Mouse (Mus musculus): ENCODE measurements at regions not wholly inside any gene's neighbourhood (a gene's known extent, or its start where the extent isn't known, plus 50 kb on each side); places are given as distances from the start of the nearest gene placed in this dataset.

GRCm38 (mm10) chr2:101206637-101207036, 417.9 kb upstream of the Rag2 start:
- 56% methylated on average over 3 of the region's 3 CpGs for WGBS (ENCODE audit: insufficient replicate concordance)
- Histone ChIP-seq H3K27me3 (no peaks in the 10 kb centered on the region), H3K4me2 (no peak overlapping the region), H3K36me3 (replicated peaks) (no peaks in the 10 kb centered on the region), H3K9ac (no peak overlapping the region), H3K27ac (replicated peaks) (no peak overlapping the region), H3K4me1 (replicated peaks) (no peaks in the 10 kb centered on the region), H3K9me3 (replicated peaks) (no peaks in the 10 kb centered on the region), H3K4me3 (replicated peaks) (no peak overlapping the region)
- no peak for ATAC-seq (ENCODE audit: insufficient read depth)

GRCm38 (mm10) chr2:101209136-101209535, 415.4 kb upstream of the Rag2 start:
- H3K36me3 ChIP-seq (replicated peaks), result no peaks in the 10 kb centered on the region
- 56% methylated on average over 4 of the region's 4 CpGs for WGBS (ENCODE audit: insufficient replicate concordance)
- H3K27ac ChIP-seq (replicated peaks), result no peak overlapping the region

GRCm38 (mm10) chr2:101220759-101221158, 403.8 kb upstream of the Rag2 start:
- no peak overlapping the region for H3K9ac ChIP-seq
- no peaks in the 10 kb centered on the region for H3K4me1 ChIP-seq (replicated peaks)
- H3K9me3 ChIP-seq (replicated peaks), result no peaks in the 10 kb centered on the region
- H3K27ac ChIP-seq (replicated peaks), result no peak overlapping the region
- no peak overlapping the region for H3K4me2 ChIP-seq
- H3K27me3 ChIP-seq, result no peaks in the 10 kb centered on the region
- ATAC-seq (ENCODE audit: insufficient read depth), result no peak
- H3K36me3 ChIP-seq (replicated peaks), result no peaks in the 10 kb centered on the region
- no peak overlapping the region for H3K4me3 ChIP-seq (replicated peaks)

More at GRCm38 (mm10) chr2:101209136-101209535, 415.4 kb upstream of the Rag2 start:
- Histone ChIP-seq H3K4me2 (no peak overlapping the region), H3K9me3 (replicated peaks) (no peaks in the 10 kb centered on the region), H3K4me1 (replicated peaks) (no peaks in the 10 kb centered on the region), H3K27me3 (no peaks in the 10 kb centered on the region), H3K4me3 (replicated peaks) (no peak overlapping the region), H3K9ac (no peak overlapping the region)
- no peak for ATAC-seq (ENCODE audit: insufficient read depth)

GRCm38 (mm10) chr2:101242983-101243382, 381.5 kb upstream of the Rag2 start:
- Histone ChIP-seq H3K4me3 (replicated peaks) (no peak overlapping the region), H3K27ac (replicated peaks) (no peak overlapping the region), H3K4me1 (replicated peaks) (no peaks in the 10 kb centered on the region), H3K9me3 (replicated peaks) (no peaks in the 10 kb centered on the region), H3K27me3 (no peaks in the 10 kb centered on the region), H3K9ac (no peak overlapping the region), H3K36me3 (replicated peaks) (no peaks in the 10 kb centered on the region), H3K4me2 (no peak overlapping the region)
- 53% methylated on average over 3 of the region's 3 CpGs for WGBS (ENCODE audit: insufficient replicate concordance)
- no peak for ATAC-seq (ENCODE audit: insufficient read depth)

- Histone ChIP-seq H3K27me3 (no peaks in the 10 kb centered on the region), H3K4me3 (replicated peaks) (no peak overlapping the region), H3K4me1 (replicated peaks) (no peaks in the 10 kb centered on the region), H3K36me3 (replicated peaks) (no peaks in the 10 kb centered on the region), H3K9me3 (replicated peaks) (no peaks in the 10 kb centered on the region), H3K27ac (replicated peaks) (no peak overlapping the region), H3K9ac (no peak overlapping the region), H3K4me2 (no peak overlapping the region)
- no peak for ATAC-seq (ENCODE audit: insufficient read depth)
- WGBS (ENCODE audit: insufficient replicate concordance), result 58% methylated on average over 2 of the region's 2 CpGs
These were observed 377.4 kb upstream of the Rag2 start for GRCm38 (mm10) chr2:101247133-101247532.

GRCm38 (mm10) chr2:101252228-101252627, 372.3 kb upstream of the Rag2 start:
- Histone ChIP-seq H3K9ac (no peak overlapping the region), H3K27ac (replicated peaks) (no peak overlapping the region), H3K27me3 (no peaks in the 10 kb centered on the region), H3K4me3 (replicated peaks) (no peak overlapping the region), H3K4me1 (replicated peaks) (no peaks in the 10 kb centered on the region), H3K36me3 (replicated peaks) (no peaks in the 10 kb centered on the region), H3K4me2 (no peak overlapping the region), H3K9me3 (replicated peaks) (no peaks in the 10 kb centered on the region)
- 57% methylated on average over 3 of the region's 3 CpGs for WGBS (ENCODE audit: insufficient replicate concordance)
- ATAC-seq (ENCODE audit: insufficient read depth), result no peak

GRCm38 (mm10) chr2:101256464-101256863, 368.1 kb upstream of the Rag2 start:
- no peaks in the 10 kb centered on the region for H3K36me3 ChIP-seq (replicated peaks)
- no peaks in the 10 kb centered on the region for H3K27me3 ChIP-seq
- ATAC-seq (ENCODE audit: insufficient read depth), result no peak
- WGBS (ENCODE audit: insufficient replicate concordance), result 59% methylated on average over 3 of the region's 3 CpGs
- H3K4me3 ChIP-seq (replicated peaks), result no peak overlapping the region
- H3K9me3 ChIP-seq (replicated peaks), result no peaks in the 10 kb centered on the region
- H3K27ac ChIP-seq (replicated peaks), result no peak overlapping the region
- H3K4me2 ChIP-seq, result no peak overlapping the region
- H3K9ac ChIP-seq, result no peak overlapping the region
- H3K4me1 ChIP-seq (replicated peaks), result no peaks in the 10 kb centered on the region

GRCm38 (mm10) chr2:101263934-101264333, 360.6 kb upstream of the Rag2 start:
- Histone ChIP-seq H3K4me3 (replicated peaks) (no peak overlapping the region), H3K9me3 (replicated peaks) (no peaks in the 10 kb centered on the region), H3K27ac (replicated peaks) (no peak overlapping the region), H3K9ac (no peak overlapping the region), H3K4me1 (replicated peaks) (no peaks in the 10 kb centered on the region), H3K36me3 (replicated peaks) (no peaks in the 10 kb centered on the region), H3K4me2 (no peak overlapping the region), H3K27me3 (no peaks in the 10 kb centered on the region)
- no peak for ATAC-seq (ENCODE audit: insufficient read depth)
- WGBS (ENCODE audit: insufficient replicate concordance), result 41% methylated on average over 4 of the region's 4 CpGs

- H3K36me3 ChIP-seq (replicated peaks), result no peaks in the 10 kb centered on the region
- no peak overlapping the region for H3K27ac ChIP-seq (replicated peaks)
- ATAC-seq (ENCODE audit: insufficient read depth), result no peak
- no peak overlapping the region for H3K9ac ChIP-seq
- no peaks in the 10 kb centered on the region for H3K27me3 ChIP-seq
- H3K9me3 ChIP-seq (replicated peaks), result no peaks in the 10 kb centered on the region
- no peak overlapping the region for H3K4me2 ChIP-seq
- WGBS (ENCODE audit: insufficient replicate concordance), result 58% methylated on average over 2 of the region's 2 CpGs
- H3K4me3 ChIP-seq (replicated peaks), result no peak overlapping the region
- no peaks in the 10 kb centered on the region for H3K4me1 ChIP-seq (replicated peaks)
These were observed 357.7 kb upstream of the Rag2 start for GRCm38 (mm10) chr2:101266685-101267374.

GRCm38 (mm10) chr2:101274045-101274664, 350.4 kb upstream of the Rag2 start:
- no peaks in the 10 kb centered on the region for H3K27me3 ChIP-seq
- no peak overlapping the region for H3K4me2 ChIP-seq
- WGBS (ENCODE audit: insufficient replicate concordance), result 41% methylated on average over 3 of the region's 3 CpGs
- H3K4me3 ChIP-seq (replicated peaks), result no peak overlapping the region
- H3K4me1 ChIP-seq (replicated peaks), result no peaks in the 10 kb centered on the region
- no peaks in the 10 kb centered on the region for H3K36me3 ChIP-seq (replicated peaks)
- no peak overlapping the region for H3K9ac ChIP-seq
- ATAC-seq (ENCODE audit: insufficient read depth), result no peak
- no peaks in the 10 kb centered on the region for H3K9me3 ChIP-seq (replicated peaks)
- H3K27ac ChIP-seq (replicated peaks), result no peak overlapping the region

- no peak overlapping the region for H3K9ac ChIP-seq
- no peak overlapping the region for H3K27ac ChIP-seq (replicated peaks)
- peaks cover 8% of the 10 kb centered on the region; the same call in 1 of the 2 replicates for H3K4me1 ChIP-seq (replicated peaks)
- no peaks in the 10 kb centered on the region for H3K36me3 ChIP-seq (replicated peaks)
- no peak overlapping the region for H3K4me2 ChIP-seq
- H3K27me3 ChIP-seq, result no peaks in the 10 kb centered on the region
- ATAC-seq (ENCODE audit: insufficient read depth), result no peak
- H3K4me3 ChIP-seq (replicated peaks), result no peak overlapping the region
- no peaks in the 10 kb centered on the region for H3K9me3 ChIP-seq (replicated peaks)
These were observed 339.6 kb upstream of the Rag2 start for GRCm38 (mm10) chr2:101284886-101285285.

- H3K36me3 ChIP-seq (replicated peaks), result no peaks in the 10 kb centered on the region
- WGBS (ENCODE audit: insufficient replicate concordance), result 17% methylated on average over 1 of the region's 1 CpGs
- H3K27me3 ChIP-seq, result no peaks in the 10 kb centered on the region
- H3K9me3 ChIP-seq (replicated peaks), result no peaks in the 10 kb centered on the region
- ATAC-seq (ENCODE audit: insufficient read depth), result peak; percentile 81
- H3K4me2 ChIP-seq, result no peak overlapping the region
- no peak overlapping the region for H3K27ac ChIP-seq (replicated peaks)
- peaks cover 8% of the 10 kb centered on the region; the same call in 1 of the 2 replicates for H3K4me1 ChIP-seq (replicated peaks)
- no peak overlapping the region for H3K4me3 ChIP-seq (replicated peaks)
- H3K9ac ChIP-seq, result no peak overlapping the region
These were observed 336.4 kb upstream of the Rag2 start for GRCm38 (mm10) chr2:101288119-101288518.
